Mouse (Mus musculus) limb, embryonic 11.5 days (tissue): ENCODE data around the gene Xpo5. TPM values are rescaled to one million over a fixed set of nuclear protein-coding genes. Genes with fewer than 3 reads are reported as not detected.

Experiments used
- ATAC-seq: fragments of 200-750 bp; cut with Nextera tagmentation; 2 replicates; pipeline ENCODE4 v1.8.0; 2017; ENCODE audit warnings: low read depth; ENCODE audit not compliant: insufficient number of reproducible peaks, low FRiP score, low TSS enrichment
- DNase-seq: peaks from one replicate; pipeline ENCODE4 v3.0.0-alpha.2; 2015; ENCODE audit warnings: low spot score
- H3K27ac ChIP-seq: fragments of 300-500 bp; sonication (generic); replicated peaks from 2 replicates; pipeline ENCODE4 v1.5.1; 2014; ENCODE audit warnings: low read depth, mild to moderate bottlenecking, low read length
- H3K27me3 ChIP-seq: fragments of 300-500 bp; sonication (generic); 2 replicates; pipeline ENCODE4 v1.6.1; 2014; ENCODE audit warnings: mild to moderate bottlenecking, low read length, mixed read lengths; ENCODE audit not compliant: control insufficient read depth, insufficient read depth
- H3K36me3 ChIP-seq: fragments of 300-500 bp; sonication (generic); 2 replicates; pipeline ENCODE4 v1.6.1; 2014; ENCODE audit warnings: mild to moderate bottlenecking, low read length, moderate library complexity, mixed read lengths; ENCODE audit not compliant: control insufficient read depth, insufficient read depth
- H3K4me1 ChIP-seq: fragments of 300-500 bp; sonication (generic); 2 replicates; pipeline ENCODE4 v1.6.1; 2014; ENCODE audit warnings: low read length, mixed read lengths; ENCODE audit not compliant: control insufficient read depth, insufficient read depth
- H3K4me2 ChIP-seq: fragments of 300-500 bp; sonication (generic); 2 replicates; pipeline ENCODE4 v1.6.1; 2014; ENCODE audit warnings: low read depth, mild to moderate bottlenecking, moderate library complexity; ENCODE audit not compliant: severe bottlenecking
- H3K4me3 ChIP-seq: fragments of 300-500 bp; sonication (generic); 2 replicates; pipeline ENCODE4 v1.5.1; 2014; ENCODE audit warnings: low read depth, low read length
- H3K9ac ChIP-seq: fragments of 300-500 bp; sonication (generic); 2 replicates; pipeline ENCODE4 v1.6.1; 2014; ENCODE audit warnings: mild to moderate bottlenecking, low read length
- H3K9me3 ChIP-seq: fragments of 300-500 bp; sonication (generic); 2 replicates; pipeline ENCODE4 v1.6.1; 2016; ENCODE audit warnings: low read length; ENCODE audit not compliant: control insufficient read depth
- WGBS: fragments of 180-500 bp; shearing (Covaris S2); extraction: QIAGEN DNeasy Blood & Tissue Kit; methylation state at CpG from one replicate; pipeline ENCODE4 v1.1.7; 2014; 5-methylcytosine and 5-hydroxymethylcytosine counted together
- polyA plus RNA-seq: library from polyadenylated mRNA; unstranded; fragments of >200 nt; fragmentation: Nextera tagmentation; extraction: Ambion mirVana; gene quantifications from 2 replicates; pipeline ENCODE4 v1.2.1, GENCODE M21; 2014

Xpo5 gene
- polyA plus RNA-seq, 1 experiment from 2014 or later: 73.8 TPM

- no peaks in the 10 kb centered on the region for H3K4me1 ChIP-seq
- H3K36me3 ChIP-seq: peaks cover 37% of the 10 kb centered on the region
- 89% methylated on average over 3 of the region's 3 CpGs for WGBS
- no peaks in the 10 kb centered on the region for H3K9me3 ChIP-seq
- DNase-seq (no peak), ATAC-seq (no peak)
- H3K4me2 ChIP-seq: no peak overlapping the region
- H3K9ac ChIP-seq: no peak overlapping the region
- no peaks in the 10 kb centered on the region for H3K27me3 ChIP-seq
- H3K4me3 ChIP-seq: no peak overlapping the region
- no peak overlapping the region for H3K27ac ChIP-seq
Measured at GRCm38 (mm10) chr17:46221601-46222000, 19.0 kb downstream of the Xpo5 start.

- Histone ChIP-seq H3K4me1 (no peaks in the 10 kb centered on the region), H3K9me3 (no peaks in the 10 kb centered on the region), H3K36me3 (peaks cover 38% of the 10 kb centered on the region), H3K4me3 (no peak overlapping the region), H3K27me3 (no peaks in the 10 kb centered on the region), H3K27ac (no peak overlapping the region), H3K9ac (no peak overlapping the region), H3K4me2 (no peak overlapping the region)
- no peak for DNase-seq
- ATAC-seq: no peak
- WGBS: 37% methylated on average over 7 of the region's 7 CpGs
Measured at GRCm38 (mm10) chr17:46227576-46227975, 25.0 kb downstream of the Xpo5 start.

GRCm38 (mm10) chr17:46236067-46236466 is 33.5 kb downstream of the Xpo5 start:
- WGBS: 94% methylated on average over 1 of the region's 1 CpGs

GRCm38 (mm10) chr17:46237079-46237478 is 34.5 kb downstream of the Xpo5 start:
- H3K27ac ChIP-seq: no peak overlapping the region
- H3K4me2 ChIP-seq: no peak overlapping the region
- no peak overlapping the region for H3K4me3 ChIP-seq
- H3K9ac ChIP-seq: no peak overlapping the region
- no peak for ATAC-seq
- peaks cover 47% of the 10 kb centered on the region for H3K36me3 ChIP-seq
- no peak for DNase-seq
- no peaks in the 10 kb centered on the region; the same call in 1 of the 2 replicates for H3K9me3 ChIP-seq
- H3K27me3 ChIP-seq: no peaks in the 10 kb centered on the region
- no peaks in the 10 kb centered on the region for H3K4me1 ChIP-seq
- WGBS: 92% methylated on average over 6 of the region's 6 CpGs

More at GRCm38 (mm10) chr17:46236067-46236466, 33.5 kb downstream of the Xpo5 start:
- DNase-seq (no peak), ATAC-seq (no peak)
- Histone ChIP-seq H3K9me3 (no peaks in the 10 kb centered on the region; the same call in 1 of the 2 replicates), H3K4me2 (no peak overlapping the region), H3K4me3 (no peak overlapping the region), H3K9ac (no peak overlapping the region), H3K36me3 (peaks cover 40% of the 10 kb centered on the region), H3K4me1 (no peaks in the 10 kb centered on the region), H3K27me3 (no peaks in the 10 kb centered on the region), H3K27ac (no peak overlapping the region)

- H3K36me3 ChIP-seq: peaks cover 51% of the 10 kb centered on the region
- H3K4me3 ChIP-seq: no peak overlapping the region
- H3K9ac ChIP-seq: no peak overlapping the region
- no peaks in the 10 kb centered on the region for H3K27me3 ChIP-seq
- DNase-seq: no peak
- no peak overlapping the region for H3K4me2 ChIP-seq
- no peak overlapping the region for H3K27ac ChIP-seq
- no peak for ATAC-seq
- no peaks in the 10 kb centered on the region for H3K4me1 ChIP-seq
- WGBS: 86% methylated on average over 5 of the region's 5 CpGs
- no peaks in the 10 kb centered on the region; the same call in 1 of the 2 replicates for H3K9me3 ChIP-seq
Measured at GRCm38 (mm10) chr17:46237480-46237879, 34.9 kb downstream of the Xpo5 start.

- no peaks in the 10 kb centered on the region for H3K27me3 ChIP-seq
Measured at GRCm38 (mm10) chr17:46239516-46240114, 37.0 kb downstream of the Xpo5 start.

GRCm38 (mm10) chr17:46241471-46241870 is 38.9 kb downstream of the Xpo5 start:
- Histone ChIP-seq H3K27ac (no peak overlapping the region), H3K9ac (no peak overlapping the region), H3K9me3 (no peaks in the 10 kb centered on the region; the same call in 1 of the 2 replicates), H3K4me1 (no peaks in the 10 kb centered on the region), H3K36me3 (peaks cover 71% of the 10 kb centered on the region), H3K27me3 (no peaks in the 10 kb centered on the region), H3K4me3 (no peak overlapping the region), H3K4me2 (no peak overlapping the region)
- ATAC-seq: no peak
- 78% methylated on average over 11 of the region's 11 CpGs for WGBS
- no peak for DNase-seq

More at GRCm38 (mm10) chr17:46239516-46240114, 37.0 kb downstream of the Xpo5 start:
- H3K4me2 ChIP-seq: no peak overlapping the region
- H3K27ac ChIP-seq: no peak overlapping the region
- H3K36me3 ChIP-seq: peaks cover 59% of the 10 kb centered on the region
- no peaks in the 10 kb centered on the region; the same call in 1 of the 2 replicates for H3K9me3 ChIP-seq
- ATAC-seq (no peak; the same call in 1 of the 2 replicates), DNase-seq (no peak)
- WGBS: 91% methylated on average over 15 of the region's 15 CpGs
- no peaks in the 10 kb centered on the region for H3K4me1 ChIP-seq
- no peak overlapping the region for H3K9ac ChIP-seq
- H3K4me3 ChIP-seq: no peak overlapping the region

- DNase-seq: no peak
- peaks cover 5% of the 10 kb centered on the region; the same call in 1 of the 2 replicates for H3K4me1 ChIP-seq
- H3K4me3 ChIP-seq: no peak overlapping the region
- no peak for ATAC-seq
- no peak overlapping the region for H3K4me2 ChIP-seq
- no peak overlapping the region for H3K27ac ChIP-seq
- no peaks in the 10 kb centered on the region for H3K27me3 ChIP-seq
- WGBS: 91% methylated on average over 13 of the region's 13 CpGs
- no peaks in the 10 kb centered on the region; the same call in 1 of the 2 replicates for H3K9me3 ChIP-seq
- peaks cover 65% of the 10 kb centered on the region for H3K36me3 ChIP-seq
- H3K9ac ChIP-seq: no peak overlapping the region
Measured at GRCm38 (mm10) chr17:46242274-46242673, 39.7 kb downstream of the Xpo5 start.
